Mouse (Mus musculus): ENCODE results near the gene Serpinb3c. TPM values are rescaled to one million over a fixed set of nuclear protein-coding genes. Genes with fewer than 3 reads are reported as not detected.
"Not testable (repeated sequence)": the region's sequence is repeated elsewhere in the genome, so short reads cannot be mapped to it uniquely, and the experiment has no call there.

Gene Serpinb3c
- polyA plus RNA-seq (2012; rRNA removed): not detected in 2 replicates

GRCm38 (mm10) chr1:107278261-107278660 lies at the start of gene Serpinb3c, which contains the start of gene Serpinb3b:
Gene Serpinb3c (minus strand): TSS chr1:107278371.
Gene Serpinb3b (minus strand): TSS chr1:107278361.
- not testable (repeated sequence) for DNase-seq (ENCODE audit: extremely low spot score in 1 of 2, low spot score in 1 of 2)

- peak in 1 of 2 experiments; percentile 34 for DNase-seq (ENCODE audit: extremely low spot score in 1 of 2, low spot score in 1 of 2)
Observed at GRCm38 (mm10) chr1:107243170-107243569, 35.0 kb downstream of the Serpinb3c start.

Other genes starting within 250 kb of the Serpinb3c start
- gene Serpinb3a, start 226.1 kb downstream of the Serpinb3c start, polyA plus RNA-seq (2012; rRNA removed): not detected in 2 replicates
- not detected in 2 replicates for gene Serpinb3d, start 194.9 kb downstream of the Serpinb3c start, polyA plus RNA-seq (2012; rRNA removed)
- gene Serpinb3b, start within 50 bp of the Serpinb3c start, polyA plus RNA-seq (2012; rRNA removed): not detected in 2 replicates
- 0.13 TPM in 1 of 2 replicates, not detected in the other for gene Serpinb11, start 82.8 kb upstream of the Serpinb3c start, polyA plus RNA-seq (2012; rRNA removed)
- gene Serpinb7, start 121.3 kb upstream of the Serpinb3c start, polyA plus RNA-seq (2012; rRNA removed): 0.06 and 0.08 TPM in 2 replicates
- 0.08 and 0.11 TPM in 2 replicates for gene Serpinb2, start 233.1 kb upstream of the Serpinb3c start, polyA plus RNA-seq (2012; rRNA removed)

All from frontal cortex, adult 2 months (tissue).